Mouse (Mus musculus): ENCODE data around the gene Golga2. TPM values are rescaled to one million over a fixed set of nuclear protein-coding genes. Genes with fewer than 3 reads are reported as not detected.

The Golga2 gene
- 60.7 and 79.4 TPM in 2 replicates for total RNA-seq (2023)

GRCm38 (mm10) chr2:32287334-32287840 lies at the start of gene Golga2:
Gene Golga2 (plus strand): TSS chr2:32287384.

GRCm38 (mm10) chr2:32259657-32260417 lies 27.3 kb upstream of the Golga2 start, which contains the start of gene Uck1:
Gene Uck1 (minus strand): TSS chr2:32260159.

GRCm38 (mm10) chr2:32287923-32288367 lies 761 bp downstream of the Golga2 start, which contains the start of gene Swi5:
Gene Swi5 (minus strand): TSS chr2:32288075.

GRCm38 (mm10) chr2:32352151-32353006 lies 65.2 kb downstream of the Golga2 start, which contains the start of gene Ciz1:
Gene Ciz1 (plus strand): TSS chr2:32352327.

GRCm38 (mm10) chr2:32353007-32353542 lies 65.9 kb downstream of the Golga2 start, which contains the start of gene Dnm1:
Gene Dnm1 (minus strand): TSS chr2:32353338.

Other genes starting within 250 kb of the Golga2 start
- 5.7 and 8.0 TPM in 2 replicates for gene Fam78a, start 202.5 kb upstream of the Golga2 start, total RNA-seq (2023)
- not detected in 2 replicates for gene Plpp7, start 191.9 kb upstream of the Golga2 start, total RNA-seq (2023)
- 29.1 and 36.1 TPM in 2 replicates for gene Prrc2b, start 136.3 kb upstream of the Golga2 start, total RNA-seq (2023)
- 9.8 and 12.6 TPM in 2 replicates for gene Pomt1, start 50.8 kb upstream of the Golga2 start, total RNA-seq (2023)
- 48.5 and 53.5 TPM in 2 replicates for gene Uck1, start 27.2 kb upstream of the Golga2 start, total RNA-seq (2023)
- gene Swi5, start 691 bp downstream of the Golga2 start, total RNA-seq (2023), result 69.7 and 71.0 TPM in 2 replicates
- gene Ciz1, start 64.9 kb downstream of the Golga2 start, total RNA-seq (2023), result 53.8 and 65.5 TPM in 2 replicates
- not detected in 2 replicates for gene Dnm1, start 66.0 kb downstream of the Golga2 start, total RNA-seq (2023)
- gene 1110008P14Rik, start 94.6 kb downstream of the Golga2 start, total RNA-seq (2023), result 39.5 and 56.7 TPM in 2 replicates
- 6,793 and 10,274 TPM in 2 replicates for gene Lcn2, start 100.9 kb downstream of the Golga2 start, total RNA-seq (2023)
- gene Ptges2, start 108.5 kb downstream of the Golga2 start, total RNA-seq (2023), result 13.2 and 14.2 TPM in 2 replicates
- gene Naif1, start 163.1 kb downstream of the Golga2 start, total RNA-seq (2023), result 3.6 and 4.1 TPM in 2 replicates
- 13.2 and 19.6 TPM in 2 replicates for gene Slc25a25, start 164.1 kb downstream of the Golga2 start, total RNA-seq (2023)
- 16.6 and 20.7 TPM in 2 replicates for gene Fam102a, start 247.9 kb downstream of the Golga2 start, total RNA-seq (2023)

Measured in neutrophil, adult 65 days (primary cell).